Mouse (Mus musculus): ENCODE results near the gene Atp2a2.

DNA sequence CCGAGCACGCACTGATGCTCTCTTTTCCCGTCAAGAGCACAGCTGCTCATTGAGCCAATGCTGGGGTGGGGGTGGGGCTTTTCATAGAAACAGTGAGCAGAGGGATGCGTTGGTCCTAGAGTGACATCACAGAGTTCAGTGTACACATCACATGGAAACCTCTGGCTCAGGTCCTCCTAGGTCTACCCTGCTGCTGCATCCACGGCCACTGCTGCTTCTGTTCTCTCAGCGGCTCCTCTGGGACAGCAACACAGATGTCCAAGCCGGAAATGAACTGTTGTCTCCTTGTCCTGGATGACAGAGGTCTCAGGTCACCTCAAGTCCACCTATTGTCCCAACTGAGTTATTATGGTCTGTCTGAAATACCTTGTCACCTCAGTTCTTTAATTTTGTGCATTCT, 52.1 kb downstream of the Atp2a2 start:
- TF ChIP-seq CTCF (conservative IDR thresholded peaks at IDR 0.05 in 1 of 2, IDR thresholded peaks at IDR 0.05 in 1 of 2; ENCODE audit: low read depth in 2 of 2, low read length in 2 of 2) (no peak), E2F4 (IDR thresholded peaks at IDR 0.05; ENCODE audit: insufficient replicate concordance, low read depth, low read length) (no peak), MAX (IDR thresholded peaks at IDR 0.05; ENCODE audit: low read length) (no peak), POLR2A (IDR thresholded peaks at IDR 0.05; ENCODE audit: low read depth, low read length) (no peak), MAFK (IDR thresholded peaks at IDR 0.05; ENCODE audit: insufficient replicate concordance, low read length) (no peak), ZMIZ1 (IDR thresholded peaks at IDR 0.05; ENCODE audit: low read depth, low read length) (no peak), NELFE (IDR thresholded peaks at IDR 0.05; ENCODE audit: low read depth, low read length) (no peak)

Measured in CH12.LX (cell line).